Mouse (Mus musculus): ENCODE data around the gene Gpc6. TPM values are rescaled to one million over a fixed set of nuclear protein-coding genes. Genes with fewer than 3 reads are reported as not detected.

Gene Gpc6
- total and polyA plus RNA-seq, 3 experiments, result 4.6 to 10.3 (median 8.0) TPM

DNA sequence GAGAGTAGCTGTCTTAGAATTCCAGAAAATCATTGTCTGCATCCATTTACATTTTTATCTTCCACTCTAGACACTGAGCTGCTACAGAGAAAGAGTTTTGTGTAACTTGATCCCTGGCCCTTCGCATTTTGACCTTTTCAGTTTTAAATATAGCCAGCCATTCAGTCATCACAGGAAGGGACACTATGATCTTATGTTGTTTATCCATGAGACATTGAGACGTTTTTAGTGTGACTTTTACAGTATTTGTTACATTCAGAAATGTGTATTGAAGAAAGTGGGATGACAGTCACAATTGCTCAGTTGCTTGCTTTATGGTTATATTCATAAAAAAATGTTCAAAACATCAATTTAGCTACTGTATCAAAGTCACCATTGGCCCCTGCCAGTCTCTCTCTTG, 130.0 kb downstream of the Gpc6 start:
- H3K4me1 ChIP-seq (ENCODE audit: control insufficient read depth, insufficient read depth, low read length), result no peaks in the 10 kb centered on the region
- TF ChIP-seq EP300 (IDR thresholded peaks at IDR 0.05; ENCODE audit: insufficient read depth, low read depth, low read length), result no peak
- TF ChIP-seq POLR2A (IDR thresholded peaks at IDR 0.05; ENCODE audit: insufficient read depth, low read depth, low read length), result no peak
- TF ChIP-seq CTCF (IDR thresholded peaks at IDR 0.05), result no peak
- H3K79me2 ChIP-seq (replicated peaks; ENCODE audit: control insufficient read depth, insufficient read depth, low read length), result no peaks in the 10 kb centered on the region
- 0 out of 2 replicates have a peak, but pooled peaks cover 1% of the 10 kb centered on the region for H3K36me3 ChIP-seq (ENCODE audit: control insufficient read depth, insufficient read depth, low read length)
- H3K27ac ChIP-seq, result no peak overlapping the region
- no peak for DNase-seq
- no peak overlapping the region for H3K4me3 ChIP-seq
- intact Hi-C loops (cut with DNase I), result no loop called here
- no peak overlapping the region for H3K9ac ChIP-seq (ENCODE audit: low read depth, low read length)
- 18% methylated on average over 2 of the region's 2 CpGs for WGBS
- no peaks in the 10 kb centered on the region for H3K27me3 ChIP-seq (ENCODE audit: control insufficient read depth, insufficient read depth, low read length)

DNA sequence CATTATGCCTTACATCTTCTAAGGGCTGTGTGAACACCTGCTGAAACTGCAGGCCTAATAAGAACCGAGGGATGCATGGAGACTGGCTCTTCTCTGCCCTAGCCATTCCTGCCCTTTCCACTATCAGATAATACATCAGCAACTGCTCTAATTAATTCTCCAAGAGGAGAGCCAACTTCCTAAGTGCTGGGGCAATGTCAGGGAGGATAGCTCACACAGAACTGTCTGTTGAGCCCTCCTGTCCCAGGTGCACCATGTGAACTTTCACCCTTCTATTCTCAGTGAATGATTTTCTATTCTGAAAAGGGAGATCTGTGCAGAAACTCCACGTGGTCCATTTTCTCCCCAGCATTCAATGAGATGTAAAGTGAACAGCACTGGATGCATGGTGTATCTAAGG, 136.0 kb downstream of the Gpc6 start:
- intact Hi-C loops (cut with DNase I), result no loop called here
- TF ChIP-seq EP300 (IDR thresholded peaks at IDR 0.05; ENCODE audit: insufficient read depth, low read depth, low read length) (no peak), CTCF (IDR thresholded peaks at IDR 0.05) (no peak), POLR2A (IDR thresholded peaks at IDR 0.05; ENCODE audit: insufficient read depth, low read depth, low read length) (no peak)
- H3K27me3 ChIP-seq (ENCODE audit: control insufficient read depth, insufficient read depth, low read length), result no peaks in the 10 kb centered on the region
- H3K36me3 ChIP-seq (ENCODE audit: control insufficient read depth, insufficient read depth, low read length), result no peaks in the 10 kb centered on the region
- DNase-seq, result no peak
- no peaks in the 10 kb centered on the region for H3K4me1 ChIP-seq (ENCODE audit: control insufficient read depth, insufficient read depth, low read length)
- no peak overlapping the region for H3K9ac ChIP-seq (ENCODE audit: low read depth, low read length)
- no peak overlapping the region for H3K4me3 ChIP-seq
- no peak overlapping the region for H3K27ac ChIP-seq
- 55% methylated on average over 2 of the region's 2 CpGs for WGBS
- no peaks in the 10 kb centered on the region for H3K79me2 ChIP-seq (replicated peaks; ENCODE audit: control insufficient read depth, insufficient read depth, low read length)

DNA sequence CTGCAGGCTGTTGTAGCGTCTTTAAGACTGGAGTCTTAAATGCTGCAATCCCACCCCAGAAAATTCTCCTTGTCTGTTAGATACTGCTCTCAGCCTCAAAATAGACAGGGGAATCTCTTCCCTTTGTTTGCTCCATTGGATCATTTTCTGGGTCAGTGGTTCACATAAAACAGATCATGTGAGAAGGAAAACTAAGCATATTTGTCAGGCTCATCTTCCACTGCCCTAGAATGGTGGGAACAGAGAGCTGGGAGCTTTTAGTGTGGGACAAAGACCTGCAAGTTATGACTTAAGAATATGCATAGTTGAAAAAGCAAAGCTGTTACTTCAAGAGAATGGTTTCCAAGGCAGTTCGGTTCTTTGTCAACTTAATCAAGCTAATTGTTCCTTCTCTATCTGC, 136.4 kb downstream of the Gpc6 start:
- no peak overlapping the region for H3K4me3 ChIP-seq
- no peaks in the 10 kb centered on the region for H3K27me3 ChIP-seq (ENCODE audit: control insufficient read depth, insufficient read depth, low read length)
- no peaks in the 10 kb centered on the region for H3K4me1 ChIP-seq (ENCODE audit: control insufficient read depth, insufficient read depth, low read length)
- intact Hi-C loops (cut with DNase I), result no loop called here
- H3K9ac ChIP-seq (ENCODE audit: low read depth, low read length), result no peak overlapping the region
- no peak for TF ChIP-seq CTCF (IDR thresholded peaks at IDR 0.05)
- no peak for TF ChIP-seq POLR2A (IDR thresholded peaks at IDR 0.05; ENCODE audit: insufficient read depth, low read depth, low read length)
- no peak for TF ChIP-seq EP300 (IDR thresholded peaks at IDR 0.05; ENCODE audit: insufficient read depth, low read depth, low read length)
- 83% methylated on average over 2 of the region's 2 CpGs for WGBS
- H3K36me3 ChIP-seq (ENCODE audit: control insufficient read depth, insufficient read depth, low read length), result no peaks in the 10 kb centered on the region
- DNase-seq, result no peak
- no peak overlapping the region for H3K27ac ChIP-seq
- H3K79me2 ChIP-seq (replicated peaks; ENCODE audit: control insufficient read depth, insufficient read depth, low read length), result no peaks in the 10 kb centered on the region

DNA sequence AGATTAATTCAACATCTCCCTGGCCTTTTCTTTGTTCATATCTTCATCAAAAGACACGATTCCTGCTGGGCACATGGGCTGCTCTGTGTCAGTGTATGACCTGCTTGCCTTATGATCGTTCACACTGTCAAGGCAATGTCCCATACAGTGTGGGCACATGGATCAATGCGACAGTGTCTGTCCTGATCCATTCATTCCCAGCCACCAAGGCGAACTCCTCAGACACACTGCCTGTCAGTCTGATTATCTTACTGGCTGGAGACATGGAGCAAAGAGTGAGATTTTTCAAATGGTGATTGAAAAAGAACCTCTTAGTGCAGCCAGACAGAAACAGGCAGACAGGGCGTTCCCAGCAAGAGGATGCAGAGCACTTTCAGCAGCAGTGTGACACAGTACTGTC, 143.1 kb downstream of the Gpc6 start:
- H3K79me2 ChIP-seq (replicated peaks; ENCODE audit: control insufficient read depth, insufficient read depth, low read length), result no peaks in the 10 kb centered on the region
- TF ChIP-seq POLR2A (IDR thresholded peaks at IDR 0.05; ENCODE audit: insufficient read depth, low read depth, low read length) (no peak), CTCF (IDR thresholded peaks at IDR 0.05) (no peak), EP300 (IDR thresholded peaks at IDR 0.05; ENCODE audit: insufficient read depth, low read depth, low read length) (no peak)
- no peaks in the 10 kb centered on the region for H3K36me3 ChIP-seq (ENCODE audit: control insufficient read depth, insufficient read depth, low read length)
- H3K9ac ChIP-seq (ENCODE audit: low read depth, low read length), result no peak overlapping the region
- H3K27me3 ChIP-seq (ENCODE audit: control insufficient read depth, insufficient read depth, low read length), result no peaks in the 10 kb centered on the region
- no peak overlapping the region for H3K4me3 ChIP-seq
- no peak overlapping the region for H3K27ac ChIP-seq
- no peaks in the 10 kb centered on the region for H3K4me1 ChIP-seq (ENCODE audit: control insufficient read depth, insufficient read depth, low read length)
- intact Hi-C loops (cut with DNase I), result no loop called here
- WGBS, result 66% methylated on average over 5 of the region's 5 CpGs
- no peak for DNase-seq

DNA sequence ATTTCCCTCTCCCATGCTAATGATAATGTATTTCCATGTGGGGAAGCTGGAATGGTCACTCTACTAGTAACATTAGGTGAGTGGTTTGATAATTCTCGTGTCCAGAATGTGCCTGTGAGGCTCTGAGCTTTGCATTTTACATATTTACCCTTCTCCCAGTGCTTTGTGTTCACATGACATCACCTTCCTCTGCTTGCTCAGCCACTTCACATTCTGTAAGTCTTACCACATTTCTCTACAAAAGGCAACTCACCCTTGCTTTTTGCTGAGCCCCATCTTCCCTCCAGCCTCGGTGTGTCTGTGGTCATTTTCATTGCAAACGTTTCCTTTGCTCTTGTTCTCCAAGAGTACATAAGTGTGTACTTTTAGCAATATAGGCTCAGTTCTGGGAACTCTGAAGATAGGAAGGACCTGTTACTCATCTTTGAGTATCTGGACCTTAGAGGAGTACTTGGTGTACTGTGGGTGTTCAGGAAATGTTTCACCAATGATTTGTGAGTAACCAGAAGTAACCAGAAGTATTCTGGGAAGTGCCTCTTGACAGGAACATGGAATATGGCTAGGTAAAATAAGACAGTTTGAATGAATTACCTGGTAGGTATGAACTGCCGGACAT, 145.5 kb downstream of the Gpc6 start:
- H3K36me3 ChIP-seq (ENCODE audit: control insufficient read depth, insufficient read depth, low read length), result no peaks in the 10 kb centered on the region
- H3K4me3 ChIP-seq, result no peak overlapping the region
- no peak for TF ChIP-seq POLR2A (IDR thresholded peaks at IDR 0.05; ENCODE audit: insufficient read depth, low read depth, low read length)
- no peak for TF ChIP-seq CTCF (IDR thresholded peaks at IDR 0.05)
- TF ChIP-seq EP300 (IDR thresholded peaks at IDR 0.05; ENCODE audit: insufficient read depth, low read depth, low read length), result no peak
- intact Hi-C loops (cut with DNase I), result no loop called here
- 79% methylated on average over 4 of the region's 4 CpGs for WGBS
- H3K9ac ChIP-seq (ENCODE audit: low read depth, low read length), result no peak overlapping the region
- no peaks in the 10 kb centered on the region for H3K79me2 ChIP-seq (replicated peaks; ENCODE audit: control insufficient read depth, insufficient read depth, low read length)
- H3K27me3 ChIP-seq (ENCODE audit: control insufficient read depth, insufficient read depth, low read length), result no peaks in the 10 kb centered on the region
- no peaks in the 10 kb centered on the region for H3K4me1 ChIP-seq (ENCODE audit: control insufficient read depth, insufficient read depth, low read length)
- H3K27ac ChIP-seq, result no peak overlapping the region
- no peak for DNase-seq

DNA sequence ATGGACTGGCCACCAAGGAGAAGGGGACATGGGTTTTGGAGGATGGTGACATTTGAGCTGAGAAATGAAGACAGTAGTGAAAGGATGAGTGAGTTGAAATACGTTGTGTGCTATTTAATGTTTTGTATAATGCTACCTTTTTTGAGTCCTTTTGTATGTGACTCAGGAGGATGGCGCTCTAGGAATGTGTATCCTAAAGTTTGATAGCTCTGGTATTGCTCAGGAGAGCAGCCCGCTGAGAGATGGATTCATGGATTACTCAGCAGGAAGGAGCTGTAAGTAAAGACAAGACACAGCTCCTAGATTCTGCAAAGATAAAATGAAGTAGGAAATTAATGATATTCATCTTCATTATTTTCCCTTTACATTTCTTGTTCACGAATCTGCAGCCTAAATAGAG, 168.5 kb downstream of the Gpc6 start:
- Histone ChIP-seq H3K27me3 (ENCODE audit: control insufficient read depth, insufficient read depth, low read length) (no peaks in the 10 kb centered on the region), H3K79me2 (replicated peaks; ENCODE audit: control insufficient read depth, insufficient read depth, low read length) (no peaks in the 10 kb centered on the region), H3K9ac (ENCODE audit: low read depth, low read length) (no peak overlapping the region), H3K4me3 (no peak overlapping the region), H3K36me3 (ENCODE audit: control insufficient read depth, insufficient read depth, low read length) (no peaks in the 10 kb centered on the region), H3K27ac (no peak overlapping the region), H3K4me1 (ENCODE audit: control insufficient read depth, insufficient read depth, low read length) (no peaks in the 10 kb centered on the region; the same call in 1 of the 2 replicates)
- no peak for TF ChIP-seq EP300 (IDR thresholded peaks at IDR 0.05; ENCODE audit: insufficient read depth, low read depth, low read length)
- TF ChIP-seq POLR2A (IDR thresholded peaks at IDR 0.05; ENCODE audit: insufficient read depth, low read depth, low read length), result no peak
- no peak for TF ChIP-seq CTCF (IDR thresholded peaks at IDR 0.05)
- WGBS, result 76% methylated on average over 4 of the region's 4 CpGs
- intact Hi-C loops (cut with DNase I), result no loop called here
- no peak for DNase-seq
